Mouse (Mus musculus): Measurements from ENCODE around the gene Gm43552. TPM values are rescaled to one million over a fixed set of nuclear protein-coding genes. Genes with fewer than 3 reads are reported as not detected.

The Gm43552 gene
- polyA plus RNA-seq, 1 experiment from 2014 or later, result not detected

- DNase-seq (no peak), ATAC-seq (ENCODE audit: insufficient read depth) (no peak)
- peaks cover 7% of the 10 kb centered on the region for H3K4me1 ChIP-seq (ENCODE audit: insufficient read depth)
- no peak overlapping the region for H3K9ac ChIP-seq
- no peak overlapping the region for H3K4me3 ChIP-seq (ENCODE audit: low read depth, low read length)
- no peak overlapping the region for H3K27ac ChIP-seq (ENCODE audit: low read depth)
- no peaks in the 10 kb centered on the region for H3K27me3 ChIP-seq (ENCODE audit: insufficient read depth, low read length)
- H3K4me2 ChIP-seq, result no peak overlapping the region
- H3K9me3 ChIP-seq (ENCODE audit: low read depth, low read length), result no peaks in the 10 kb centered on the region
- WGBS, result 60% methylated on average over 2 of the region's 2 CpGs
- TF ChIP-seq CTCF (IDR thresholded peaks at IDR 0.05; ENCODE audit: low read depth), result no peak
- H3K36me3 ChIP-seq (ENCODE audit: insufficient read depth), result peaks cover 36% of the 10 kb centered on the region
Observed at GRCm38 (mm10) chr5:65385704-65386103, 106.9 kb downstream of the Gm43552 start.

Other genes with a start within 250 kb of the Gm43552 start
- 99.9 and 101 TPM in 2 replicates for gene Rfc1, start 157.2 kb downstream of the Gm43552 start, polyA plus RNA-seq (2014; fragmentation: Nextera tagmentation; extraction: Ambion mirVana)
- not detected in 2 replicates for gene Klb, start 144.5 kb downstream of the Gm43552 start, polyA plus RNA-seq (2014; fragmentation: Nextera tagmentation; extraction: Ambion mirVana)
- 1,211 and 1,227 TPM in 2 replicates for gene Rpl9, start 101.4 kb downstream of the Gm43552 start, polyA plus RNA-seq (2014; fragmentation: Nextera tagmentation; extraction: Ambion mirVana)
- gene Lias, start 101.3 kb downstream of the Gm43552 start, polyA plus RNA-seq (2014; fragmentation: Nextera tagmentation; extraction: Ambion mirVana), result 54.5 and 58.9 TPM in 2 replicates
- gene Ugdh, start 56.9 kb downstream of the Gm43552 start, polyA plus RNA-seq (2014; fragmentation: Nextera tagmentation; extraction: Ambion mirVana), result 118 and 120 TPM in 2 replicates
- 83.0 and 91.2 TPM in 2 replicates for gene Smim14, start 44.4 kb upstream of the Gm43552 start, polyA plus RNA-seq (2014; fragmentation: Nextera tagmentation; extraction: Ambion mirVana)
- gene Ube2k, start 44.4 kb upstream of the Gm43552 start, polyA plus RNA-seq (2014; fragmentation: Nextera tagmentation; extraction: Ambion mirVana), result 132 TPM in 2 replicates
- 107 and 113 TPM in 2 replicates for gene Pds5a, start 205.4 kb upstream of the Gm43552 start, polyA plus RNA-seq (2014; fragmentation: Nextera tagmentation; extraction: Ambion mirVana)

Data from lung, embryonic 14.5 days (tissue).